In genomic region chr7:75881376-75881775, GRCm38 (mm10) we compare ENCODE assay signal across 15 mouse cellular contexts. TPM values are rescaled to one million over a fixed set of nuclear protein-coding genes. Genes with fewer than 3 reads are reported as not detected.
A peak's percentile ranks its signal among the peaks of the same experiment; 100 is the strongest.
DNase-seq lines count a peak whose midpoint lies in the region; ATAC-seq lines count a peak whose summit lies in the region.
"Had no signal": no experiment of that assay in that cellular context is flagged by ENCODE, and none has a peak within 500 bp of the region (broad histone marks: within the 10 kb centered on the region; RNA-seq: fewer than 3 reads in every experiment).

No protein-coding gene starts in this region.

- no peak overlapping the region for H3K4me2 ChIP-seq in midbrain, embryonic 15.5 days
- H3K4me2 ChIP-seq: forebrain, embryonic 12.5 days; heart, embryonic 13.5 days; liver, embryonic 11.5 days; lung, embryonic 14.5 days had no signal

- no peaks in the 10 kb centered on the region for H3K9me3 ChIP-seq in midbrain, embryonic 10.5 days (replicated peaks)
- no peaks in the 10 kb centered on the region for H3K9me3 ChIP-seq in midbrain, embryonic 15.5 days
- H3K9me3 ChIP-seq: forebrain, embryonic 12.5 days; heart, embryonic 13.5 days; neural tube, embryonic 15.5 days had no signal

- peaks cover 5% of the 10 kb centered on the region for H3K4me1 ChIP-seq in midbrain, embryonic 10.5 days
- 0 out of 2 replicates have a peak, but pooled peaks cover 6% of the 10 kb centered on the region for H3K4me1 ChIP-seq in midbrain, embryonic 15.5 days

- no peaks in the 10 kb centered on the region for H3K27me3 ChIP-seq in midbrain, embryonic 10.5 days (ENCODE audit: low read depth, poor library complexity, severe bottlenecking)
- H3K27me3 ChIP-seq in midbrain, embryonic 15.5 days (replicated peaks) = no peaks in the 10 kb centered on the region
- H3K27me3 ChIP-seq: forebrain, embryonic 12.5 days; heart, embryonic 13.5 days; neural tube, embryonic 15.5 days had no signal

- peak; percentile 79 for ATAC-seq in CD4-positive, CD25-positive, alpha-beta regulatory T cell, adult 4 months
- peak; percentile 55 for ATAC-seq in common myeloid progenitor, adult 5-6 weeks (replicated peaks; ENCODE audit: low read depth, poor library complexity, severe bottlenecking)
- ATAC-seq in monocyte, adult 5-6 weeks (replicated peaks; ENCODE audit: insufficient number of reproducible peaks, low FRiP score, low TSS enrichment, poor library complexity, severe bottlenecking) = 0 out of 2 replicates have a peak, but pooled peaks have one; percentile 42
- no peak for ATAC-seq in midbrain, embryonic 15.5 days (replicated peaks)

- no peak overlapping the region for H3K9ac ChIP-seq in midbrain, embryonic 15.5 days
- H3K9ac ChIP-seq: forebrain, embryonic 12.5 days; heart, embryonic 13.5 days; lung, embryonic 14.5 days; neural tube, embryonic 15.5 days had no signal

- DNase-seq in thymus, postnatal 14 days = peak; percentile 58
- DNase-seq in liver (no peak), adipocyte (ENCODE audit: low spot score) (no peak)
- DNase-seq in midbrain, embryonic 10.5 days (ENCODE audit: low spot score) = no peak

- no peak overlapping the region for H3K4me3 ChIP-seq in midbrain, embryonic 10.5 days
- no peak overlapping the region for H3K4me3 ChIP-seq in midbrain, embryonic 15.5 days
- H3K4me3 ChIP-seq: forebrain, embryonic 12.5 days; heart, embryonic 13.5 days; neural tube, embryonic 15.5 days had no signal

- no peak overlapping the region for H3K27ac ChIP-seq in midbrain, embryonic 10.5 days (replicated peaks)
- H3K27ac ChIP-seq in midbrain, embryonic 15.5 days = no peak overlapping the region
- H3K27ac ChIP-seq: forebrain, embryonic 12.5 days; heart, embryonic 13.5 days; hindbrain, postnatal 0 days; macrophage; neural tube, embryonic 15.5 days had no signal

- 72% methylated on average over 6 of the region's 6 CpGs for WGBS in midbrain, embryonic 10.5 days
- 63% methylated on average over 6 of the region's 6 CpGs for WGBS in midbrain, embryonic 15.5 days

- H3K36me3 ChIP-seq in midbrain, embryonic 10.5 days = no peaks in the 10 kb centered on the region
- no peaks in the 10 kb centered on the region for H3K36me3 ChIP-seq in midbrain, embryonic 15.5 days (replicated peaks)
- H3K36me3 ChIP-seq: forebrain, embryonic 12.5 days; heart, embryonic 13.5 days; neural tube, embryonic 15.5 days had no signal

RNA-seq across cellular contexts. Expression of gene Klhl25, which starts 33.3 kb away (rescaled TPM):
- polyA plus RNA-seq in CD4-positive, CD25-positive, alpha-beta regulatory T cell, adult 4 months (2017; shearing (Covaris generic)) = 10 to 100 TPM; 11.1 to 15.7 TPM
- total RNA-seq in common myeloid progenitor, adult 5-6 weeks (2017) = 6.3 and 8.3 TPM in 2 replicates
- total RNA-seq in monocyte, adult 5-6 weeks (2017) = 5.6 to 24.9 TPM (median 7.3 TPM) in 3 replicates
- polyA plus RNA-seq in midbrain, embryonic 10.5 days (2016; fragmentation: Nextera tagmentation; extraction: Ambion mirVana) = 23.7 and 25.0 TPM in 2 replicates
- polyA plus RNA-seq in midbrain, embryonic 15.5 days (2015; fragmentation: Nextera tagmentation; extraction: Ambion mirVana) = 24.5 and 28.8 TPM in 2 replicates
